Mouse (Mus musculus): ENCODE measurements at regions not wholly inside any gene's neighbourhood (a gene's known extent, or its start where the extent isn't known, plus 50 kb on each side); places are given as distances from the start of the nearest gene placed in this dataset.

DNA sequence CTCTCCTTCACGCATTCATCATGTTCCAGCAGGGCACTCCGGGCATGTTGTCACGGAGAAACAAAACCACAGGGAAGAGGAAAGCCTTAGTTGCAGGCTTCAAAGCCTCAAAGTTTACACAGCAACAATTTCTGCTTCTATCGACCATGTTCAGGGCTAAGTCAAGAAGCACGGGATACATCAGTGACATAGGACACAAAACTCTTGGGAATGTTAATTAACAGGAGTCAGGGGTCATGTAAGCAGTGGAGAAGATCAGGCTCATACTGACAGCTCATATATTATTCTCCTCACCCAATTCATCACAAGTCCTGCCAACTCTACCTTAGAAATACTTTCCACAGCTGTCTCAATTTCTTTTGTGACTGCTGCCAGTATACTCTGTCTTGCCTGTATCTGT, 133.0 kb upstream of the Btbd3 start:
- Histone ChIP-seq H3K27me3 (ENCODE audit: insufficient read depth, poor library complexity, severe bottlenecking) (no peaks in the 10 kb centered on the region), H3K4me3 (no peak overlapping the region), H3K27ac (no peak overlapping the region), H3K9me3 (0 out of 2 replicates have a peak, but pooled peaks cover under 1% of the 10 kb centered on the region), H3K4me1 (no peaks in the 10 kb centered on the region), H3K36me3 (no peaks in the 10 kb centered on the region)
- WGBS, result 66% methylated on average over 5 of the region's 5 CpGs
- no peak for DNase-seq (ENCODE audit: low spot score)

GRCm38 (mm10) chr2:138120868-138121267, 135.5 kb upstream of the Btbd3 start:
- 0 out of 2 replicates have a peak, but pooled peaks cover 4% of the 10 kb centered on the region for H3K9me3 ChIP-seq
- H3K36me3 ChIP-seq, result no peaks in the 10 kb centered on the region
- H3K27ac ChIP-seq, result no peak overlapping the region
- H3K4me1 ChIP-seq, result no peaks in the 10 kb centered on the region
- no peak overlapping the region for H3K4me3 ChIP-seq
- no peak for DNase-seq (ENCODE audit: low spot score)
- H3K27me3 ChIP-seq (ENCODE audit: insufficient read depth, poor library complexity, severe bottlenecking), result no peaks in the 10 kb centered on the region
- WGBS, result 77% methylated on average over 1 of the region's 1 CpGs

GRCm38 (mm10) chr2:138120131-138120530, 136.2 kb upstream of the Btbd3 start:
- no peaks in the 10 kb centered on the region for H3K4me1 ChIP-seq
- no peak for DNase-seq (ENCODE audit: low spot score)
- no peak overlapping the region for H3K27ac ChIP-seq
- 0 out of 2 replicates have a peak, but pooled peaks cover 4% of the 10 kb centered on the region for H3K9me3 ChIP-seq
- H3K4me3 ChIP-seq, result no peak overlapping the region
- H3K36me3 ChIP-seq, result no peaks in the 10 kb centered on the region
- no peaks in the 10 kb centered on the region for H3K27me3 ChIP-seq (ENCODE audit: insufficient read depth, poor library complexity, severe bottlenecking)
- WGBS, result 68% methylated on average over 2 of the region's 2 CpGs

DNA sequence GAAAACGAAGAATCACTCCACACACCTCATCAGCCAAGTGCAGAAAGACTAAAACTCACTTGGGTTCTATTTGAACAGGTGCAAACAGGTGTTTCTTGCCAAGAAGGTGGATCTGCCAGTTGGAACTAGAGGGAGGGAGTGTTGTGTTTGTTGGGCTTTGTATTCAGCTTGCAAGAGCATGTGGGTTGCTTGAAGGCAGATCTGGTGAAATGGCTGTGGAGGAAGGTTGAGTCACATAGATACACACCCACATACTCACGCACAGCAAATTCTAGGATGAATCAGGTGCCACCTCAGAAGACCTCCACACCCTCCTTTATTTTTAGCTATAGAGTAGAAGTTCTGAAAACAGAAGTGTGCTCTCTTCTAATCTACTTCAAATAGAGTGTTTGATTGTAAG, 156.6 kb upstream of the Btbd3 start:
- H3K4me1 ChIP-seq, result no peaks in the 10 kb centered on the region
- 79% methylated on average over 2 of the region's 2 CpGs for WGBS
- no peak for DNase-seq (ENCODE audit: low spot score)
- no peaks in the 10 kb centered on the region for H3K27me3 ChIP-seq (ENCODE audit: insufficient read depth, poor library complexity, severe bottlenecking)
- no peaks in the 10 kb centered on the region for H3K36me3 ChIP-seq
- no peak overlapping the region for H3K27ac ChIP-seq
- no peaks in the 10 kb centered on the region for H3K9me3 ChIP-seq
- H3K4me3 ChIP-seq, result no peak overlapping the region

- no peak for DNase-seq (ENCODE audit: low spot score)
- no peaks in the 10 kb centered on the region for H3K36me3 ChIP-seq
- no peaks in the 10 kb centered on the region for H3K27me3 ChIP-seq (ENCODE audit: insufficient read depth, poor library complexity, severe bottlenecking)
- H3K4me3 ChIP-seq, result no peak overlapping the region
- H3K4me1 ChIP-seq, result no peaks in the 10 kb centered on the region
- 75% methylated on average over 6 of the region's 6 CpGs for WGBS
- no peaks in the 10 kb centered on the region for H3K9me3 ChIP-seq
- H3K27ac ChIP-seq, result no peak overlapping the region
Measured at GRCm38 (mm10) chr2:138085390-138085789, 171.0 kb upstream of the Btbd3 start.

DNA sequence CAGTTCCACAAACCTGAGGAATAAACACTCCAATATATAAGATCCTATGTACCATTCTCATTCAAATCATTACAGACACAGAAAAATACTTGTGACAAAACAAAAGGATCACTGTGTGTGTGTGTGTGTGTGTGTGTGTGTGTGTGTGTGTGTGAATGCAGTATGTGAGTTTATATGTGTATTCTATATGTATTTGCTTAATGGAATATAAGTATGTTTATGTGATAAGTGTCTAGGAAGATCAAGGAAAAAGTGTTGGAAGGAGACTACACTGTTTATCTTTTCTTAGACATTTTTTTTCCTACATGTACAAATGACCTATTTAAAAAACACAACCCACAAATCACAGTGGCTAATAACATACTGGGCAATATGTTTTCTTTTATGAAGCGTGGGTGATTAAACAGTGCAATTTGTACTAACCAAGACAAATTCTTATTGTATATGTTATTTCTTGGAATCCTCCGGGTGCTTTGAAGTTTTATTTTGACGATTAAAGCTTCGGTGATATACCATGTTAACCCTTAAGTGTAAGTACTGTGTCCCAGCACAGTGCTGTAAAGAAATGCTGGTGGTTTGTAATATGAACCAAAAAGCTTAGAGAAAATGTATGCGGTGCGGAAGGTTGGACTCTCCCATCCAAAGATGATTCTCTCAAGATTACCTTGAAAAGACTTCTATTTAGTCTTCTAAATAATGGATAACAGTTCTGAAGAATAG, 171.6 kb upstream of the Btbd3 start:
- 83% methylated on average over 6 of the region's 6 CpGs for WGBS
- Histone ChIP-seq H3K4me3 (no peak overlapping the region), H3K4me1 (no peaks in the 10 kb centered on the region), H3K27ac (no peak overlapping the region), H3K27me3 (ENCODE audit: insufficient read depth, poor library complexity, severe bottlenecking) (no peaks in the 10 kb centered on the region), H3K36me3 (no peaks in the 10 kb centered on the region), H3K9me3 (no peaks in the 10 kb centered on the region)
- DNase-seq (ENCODE audit: low spot score), result no peak

DNA sequence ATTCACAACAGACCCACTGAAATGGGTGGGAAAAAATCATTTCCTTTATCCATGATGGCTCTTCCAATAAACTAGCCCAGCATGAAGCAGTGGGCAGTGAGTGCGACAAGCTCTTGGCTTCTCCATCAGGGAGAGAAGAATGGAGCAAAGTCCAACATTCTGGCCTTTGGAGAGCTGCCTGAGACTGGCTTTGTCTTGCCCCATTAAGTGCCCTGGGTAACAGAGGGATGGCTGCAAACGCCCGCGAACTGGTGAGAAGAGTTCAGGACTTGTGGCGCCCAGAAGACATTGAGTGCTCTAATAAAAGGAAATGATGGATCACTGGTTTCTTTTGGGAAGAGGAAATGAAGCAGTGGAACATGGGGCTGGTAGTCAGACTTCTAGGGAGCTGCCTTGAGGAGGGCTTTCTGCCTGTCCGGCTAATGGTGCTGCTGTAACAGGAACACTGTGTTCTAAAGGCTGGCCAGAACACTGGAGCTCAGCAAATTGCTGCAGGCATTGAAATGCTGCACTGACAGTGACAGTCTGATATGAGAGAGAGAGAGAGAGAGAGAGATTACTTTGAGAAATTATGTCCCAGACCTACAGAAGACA, 182.2 kb upstream of the Btbd3 start:
- 87% methylated on average over 6 of the region's 6 CpGs for WGBS
- H3K4me1 ChIP-seq, result no peaks in the 10 kb centered on the region
- H3K4me3 ChIP-seq, result no peak overlapping the region
- no peaks in the 10 kb centered on the region for H3K9me3 ChIP-seq
- H3K27me3 ChIP-seq (ENCODE audit: insufficient read depth, poor library complexity, severe bottlenecking), result no peaks in the 10 kb centered on the region
- DNase-seq (ENCODE audit: low spot score), result no peak
- H3K36me3 ChIP-seq, result no peaks in the 10 kb centered on the region
- H3K27ac ChIP-seq, result no peak overlapping the region

DNA sequence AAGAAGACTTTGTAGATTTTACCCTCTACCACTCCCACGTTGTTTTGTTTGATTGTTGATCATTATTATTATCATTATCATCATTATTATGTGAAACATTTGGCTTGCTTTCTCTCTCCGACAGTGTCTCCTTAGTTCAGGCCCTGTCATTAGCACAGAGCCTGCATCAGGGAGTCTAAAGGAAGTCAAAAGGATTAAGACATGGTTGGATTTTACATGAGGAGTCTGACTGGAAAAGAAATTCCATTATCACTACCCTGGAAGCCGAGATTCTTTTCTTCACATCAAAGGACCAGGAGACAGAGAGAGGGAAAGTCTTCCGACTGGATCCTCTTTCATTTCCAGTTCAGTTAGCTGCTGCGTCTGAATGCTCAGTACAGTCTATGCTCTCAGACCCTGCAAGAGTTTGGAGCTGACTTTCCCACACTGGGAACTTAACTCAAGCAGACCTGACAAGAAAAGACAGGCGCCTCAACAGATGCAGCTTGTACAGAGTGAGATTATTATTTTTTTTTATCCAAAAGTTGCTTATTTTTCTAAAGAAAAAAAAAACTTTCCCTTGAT, 184.1 kb upstream of the Btbd3 start:
- Histone ChIP-seq H3K36me3 (no peaks in the 10 kb centered on the region), H3K4me3 (no peak overlapping the region), H3K27me3 (ENCODE audit: insufficient read depth, poor library complexity, severe bottlenecking) (no peaks in the 10 kb centered on the region), H3K9me3 (no peaks in the 10 kb centered on the region), H3K4me1 (no peaks in the 10 kb centered on the region), H3K27ac (no peak overlapping the region)
- 44% methylated on average over 6 of the region's 6 CpGs for WGBS
- DNase-seq (ENCODE audit: low spot score), result no peak

DNA sequence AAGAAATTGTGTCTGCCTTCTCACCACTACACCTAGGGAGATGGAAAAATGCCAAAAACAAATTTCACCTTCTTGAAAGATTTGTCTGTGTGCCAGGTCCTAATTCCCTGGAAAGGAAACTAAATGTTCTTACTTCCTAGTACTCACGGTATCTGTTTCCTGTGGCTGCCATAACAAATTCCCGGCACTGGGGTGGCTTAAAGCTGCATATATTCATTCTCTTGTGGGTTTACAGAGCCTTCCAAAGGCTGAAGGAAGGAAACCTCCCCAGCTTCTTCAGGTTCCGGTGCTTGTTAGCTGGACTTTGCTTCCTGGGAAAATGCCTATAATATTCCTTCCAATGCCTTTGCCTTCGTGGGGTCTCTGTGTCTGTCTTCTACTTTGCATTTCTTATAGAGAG, 203.3 kb upstream of the Btbd3 start:
- 73% methylated on average over 4 of the region's 4 CpGs for WGBS
- Histone ChIP-seq H3K9me3 (no peaks in the 10 kb centered on the region), H3K4me1 (no peaks in the 10 kb centered on the region), H3K36me3 (no peaks in the 10 kb centered on the region), H3K27ac (no peak overlapping the region), H3K4me3 (no peak overlapping the region), H3K27me3 (ENCODE audit: insufficient read depth, poor library complexity, severe bottlenecking) (no peaks in the 10 kb centered on the region)
- no peak for DNase-seq (ENCODE audit: low spot score)

DNA sequence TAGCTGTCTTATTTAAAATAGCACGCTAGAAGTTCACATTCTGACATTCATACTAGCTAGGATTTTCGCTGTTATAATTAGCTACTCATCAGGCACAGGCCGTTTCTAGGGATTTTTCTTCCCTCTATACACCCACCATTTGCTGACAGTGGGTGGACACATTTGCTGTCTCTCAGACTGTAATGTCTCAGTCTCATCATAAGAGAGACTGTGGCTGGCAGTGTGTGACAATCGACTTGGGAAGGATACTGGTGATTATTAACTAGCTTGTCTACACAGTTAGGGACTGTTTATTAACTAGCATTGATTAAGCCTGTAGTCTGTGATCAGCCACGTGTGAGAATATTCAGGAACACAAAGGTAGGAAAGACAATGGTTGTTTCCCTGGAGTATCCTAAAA, 208.0 kb upstream of the Btbd3 start:
- H3K4me3 ChIP-seq, result no peak overlapping the region
- no peak overlapping the region for H3K27ac ChIP-seq
- no peaks in the 10 kb centered on the region for H3K36me3 ChIP-seq
- 78% methylated on average over 5 of the region's 5 CpGs for WGBS
- H3K27me3 ChIP-seq (ENCODE audit: insufficient read depth, poor library complexity, severe bottlenecking), result no peaks in the 10 kb centered on the region
- H3K4me1 ChIP-seq, result peaks cover 5% of the 10 kb centered on the region
- no peak for DNase-seq (ENCODE audit: low spot score)
- H3K9me3 ChIP-seq, result no peaks in the 10 kb centered on the region

DNA sequence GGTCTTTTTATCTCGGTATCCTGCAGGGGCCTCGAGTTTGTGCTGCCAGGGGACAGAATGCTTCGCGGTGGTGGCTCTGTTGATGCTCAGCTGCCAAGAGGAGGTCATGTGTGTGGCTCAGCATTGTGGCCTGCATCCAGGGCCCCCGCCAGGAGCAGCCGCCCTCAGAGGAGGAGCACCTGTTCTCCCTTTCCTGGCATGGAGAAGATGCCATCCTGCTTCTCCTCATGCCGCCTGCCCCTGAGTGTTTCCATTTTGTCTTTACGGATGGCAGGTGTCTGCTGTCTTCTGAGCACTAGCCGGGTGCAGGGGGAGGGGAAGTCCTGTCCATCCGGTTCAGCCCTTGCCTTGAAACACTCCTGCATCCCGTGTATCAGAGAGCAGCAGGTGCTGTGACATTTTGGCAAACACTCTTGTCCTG, 208.6 kb upstream of the Btbd3 start:
- H3K4me1 ChIP-seq, result peaks cover 5% of the 10 kb centered on the region

GRCm38 (mm10) chr2:138047361-138047760, 209.0 kb upstream of the Btbd3 start:
- H3K36me3 ChIP-seq, result no peaks in the 10 kb centered on the region
- H3K9me3 ChIP-seq, result no peaks in the 10 kb centered on the region
- H3K4me3 ChIP-seq, result no peak overlapping the region
- H3K27me3 ChIP-seq (ENCODE audit: insufficient read depth, poor library complexity, severe bottlenecking), result no peaks in the 10 kb centered on the region
- H3K27ac ChIP-seq, result no peak overlapping the region
- H3K4me1 ChIP-seq, result peaks cover 5% of the 10 kb centered on the region
- DNase-seq (ENCODE audit: low spot score), result no peak
- 64% methylated on average over 10 of the region's 10 CpGs for WGBS

More for the DNA sequence above, 208.6 kb upstream of the Btbd3 start:
- no peak overlapping the region for H3K27ac ChIP-seq
- no peaks in the 10 kb centered on the region for H3K27me3 ChIP-seq (ENCODE audit: insufficient read depth, poor library complexity, severe bottlenecking)
- DNase-seq (ENCODE audit: low spot score), result no peak
- WGBS, result 36% methylated on average over 11 of the region's 11 CpGs
- H3K4me3 ChIP-seq, result no peak overlapping the region
- no peaks in the 10 kb centered on the region for H3K36me3 ChIP-seq
- H3K9me3 ChIP-seq, result no peaks in the 10 kb centered on the region

DNA sequence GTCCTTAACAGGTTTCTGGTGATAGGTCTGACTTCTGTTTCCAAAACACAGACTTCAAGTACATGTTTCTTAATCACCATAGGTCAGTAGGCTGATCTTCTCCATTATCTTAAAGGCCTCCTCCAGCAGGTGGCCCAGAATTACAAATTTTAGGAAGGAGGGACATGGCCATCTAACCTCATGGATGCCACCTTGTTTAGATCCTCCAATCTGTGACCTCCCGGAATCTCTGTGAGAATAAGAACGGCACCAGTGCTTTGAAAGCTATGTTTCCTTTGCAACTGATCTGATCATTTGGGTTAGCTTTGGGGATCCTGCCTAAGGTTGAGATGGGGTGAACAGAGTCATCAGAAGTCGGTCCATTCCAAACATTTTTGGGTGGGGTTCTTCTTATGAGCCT, 209.4 kb upstream of the Btbd3 start:
- Histone ChIP-seq H3K4me1 (peaks cover 5% of the 10 kb centered on the region), H3K9me3 (no peaks in the 10 kb centered on the region), H3K4me3 (no peak overlapping the region), H3K27ac (no peak overlapping the region), H3K36me3 (no peaks in the 10 kb centered on the region), H3K27me3 (ENCODE audit: insufficient read depth, poor library complexity, severe bottlenecking) (no peaks in the 10 kb centered on the region)
- no peak for DNase-seq (ENCODE audit: low spot score)
- 83% methylated on average over 3 of the region's 3 CpGs for WGBS

Data from heart, embryonic 10.5 days (tissue).